Mouse (Mus musculus): ENCODE data around the gene Socs3. TPM values are rescaled to one million over a fixed set of nuclear protein-coding genes. Genes with fewer than 3 reads are reported as not detected.

Gene Socs3
- polyA plus RNA-seq, 1 experiment from 2014 or later, result 171 TPM

- ChIA-PET POLR2A (interaction anchor here (0.6 to 4.9 kb wide), 11 partner anchors 9 to 240 kb away, joined by 3 to 36 read pairs (median 4); partner anchors contain the start of gene Socs3), CTCF (interaction anchor here (0.7 to 5.4 kb wide), 10 partner anchors 9 to 124 kb away, joined by 3 to 30 read pairs (median 4); partner anchors contain the start of gene Socs3)
- H3K27me3 ChIP-seq, result no peaks in the 10 kb centered on the region
- TF ChIP-seq CTCF (IDR thresholded peaks at IDR 0.05), result no peak
- in situ Hi-C loops (cut with MboI; ENCODE audit: low pct_unique_long_range_greater_than_20kb), result no loop called here
- ATAC-seq (no peak), DNase-seq (ENCODE audit: low read depth, low spot score) (no peak)
Observed at GRCm38 (mm10) chr11:117989241-117989640, 19.4 kb upstream of the Socs3 start.

GRCm38 (mm10) chr11:117987968-117988367 lies 18.1 kb upstream of the Socs3 start:
- no peaks in the 10 kb centered on the region for H3K27me3 ChIP-seq
- in situ Hi-C loops (cut with MboI; ENCODE audit: low pct_unique_long_range_greater_than_20kb), result no loop called here
- ChIA-PET CTCF (interaction anchor here (0.6 to 5.4 kb wide), 5 partner anchors 12 to 34 kb away, joined by 3 to 30 read pairs (median 4); partner anchors contain the start of gene Socs3), POLR2A (interaction anchor here (0.8 to 4.9 kb wide), 10 partner anchors 8 to 40 kb away, joined by 3 to 36 read pairs (median 4); partner anchors contain the start of gene Socs3)
- no peak for DNase-seq (ENCODE audit: low read depth, low spot score)
- TF ChIP-seq CTCF (IDR thresholded peaks at IDR 0.05), result no peak
- no peak for ATAC-seq

- ChIA-PET POLR2A (interaction anchor here (0.8 to 4.9 kb wide), 11 partner anchors 9 to 32 kb away, joined by 3 to 36 read pairs (median 5); partner anchors contain the start of gene Socs3), CTCF (interaction anchor here (0.6 to 3.2 kb wide), 4 partner anchors 8 to 35 kb away, joined by 3 to 12 read pairs (median 4); partner anchors contain the start of gene Socs3)
- ATAC-seq (no peak), DNase-seq (ENCODE audit: low read depth, low spot score) (no peak)
- TF ChIP-seq CTCF (IDR thresholded peaks at IDR 0.05), result no peak
- in situ Hi-C loops (cut with MboI; ENCODE audit: low pct_unique_long_range_greater_than_20kb), result no loop called here
- H3K27me3 ChIP-seq, result no peaks in the 10 kb centered on the region
Observed at GRCm38 (mm10) chr11:117987032-117987451, 17.2 kb upstream of the Socs3 start.

GRCm38 (mm10) chr11:117986126-117987031 lies 16.5 kb upstream of the Socs3 start, which contains the start of gene Pgs1:
Gene Pgs1, plus strand, starts transcription at chr11:117986292.
- in situ Hi-C loops (cut with MboI; ENCODE audit: low pct_unique_long_range_greater_than_20kb), result no loop called here
- no peak for TF ChIP-seq CTCF (IDR thresholded peaks at IDR 0.05)
- no peak for DNase-seq (ENCODE audit: low read depth, low spot score)
- POLR2A ChIA-PET, result interaction anchor here (0.9 to 4.9 kb wide), 9 partner anchors 12 to 39 kb away, joined by 3 to 36 read pairs (median 5); partner anchors contain the start of gene Socs3
- CTCF ChIA-PET, result interaction anchor here (1.0 to 3.2 kb wide), 5 partner anchors 9 to 117 kb away, joined by 3 to 12 read pairs (median 6); partner anchors contain the start of gene Socs3
- ATAC-seq, result peak; percentile 10
- H3K27me3 ChIP-seq, result no peaks in the 10 kb centered on the region

- ATAC-seq, result no peak
- POLR2A ChIA-PET, result interaction anchor here (1.4 kb wide), 1 partner anchor 15 kb away, joined by 3 read pairs; no protein-coding TSS in a partner anchor
- no peak for DNase-seq (ENCODE audit: low read depth, low spot score)
- no peaks in the 10 kb centered on the region for H3K27me3 ChIP-seq
- no peak for TF ChIP-seq CTCF (IDR thresholded peaks at IDR 0.05)
- CTCF ChIA-PET, result interaction anchor here (1.0 to 3.2 kb wide), 2 partner anchors 14 to 25 kb away, joined by 3 to 12 read pairs; partner anchors contain the start of gene Socs3
- in situ Hi-C loops (cut with MboI; ENCODE audit: low pct_unique_long_range_greater_than_20kb), result no loop called here
Observed at GRCm38 (mm10) chr11:117983770-117984169, 13.9 kb upstream of the Socs3 start.

- ChIA-PET CTCF (no interaction called here), POLR2A (interaction anchor here (0.5 kb wide), 1 partner anchor 11 kb away, joined by 4 read pairs; no protein-coding TSS in a partner anchor)
- DNase-seq (ENCODE audit: low read depth, low spot score) (no peak), ATAC-seq (no peak)
- TF ChIP-seq CTCF (IDR thresholded peaks at IDR 0.05), result no peak
- in situ Hi-C loops (cut with MboI; ENCODE audit: low pct_unique_long_range_greater_than_20kb), result no loop called here
- no peaks in the 10 kb centered on the region for H3K27me3 ChIP-seq
Observed at GRCm38 (mm10) chr11:117982426-117982825, 12.6 kb upstream of the Socs3 start.

- no peaks in the 10 kb centered on the region for H3K27me3 ChIP-seq
- ATAC-seq (peak; percentile 55), DNase-seq (ENCODE audit: low read depth, low spot score) (peak; percentile 95)
- in situ Hi-C loops (cut with MboI; ENCODE audit: low pct_unique_long_range_greater_than_20kb), result no loop called here
- CTCF ChIA-PET, result interaction anchor here (1.1 to 1.4 kb wide), 6 partner anchors 10 to 259 kb away, joined by 3 read pairs; partner anchors contain the start of gene Socs3
- POLR2A ChIA-PET, result interaction anchor here (0.8 to 2.3 kb wide), 6 partner anchors 9 to 41 kb away, joined by 3 to 10 read pairs (median 3); no protein-coding TSS in a partner anchor
- no peak for TF ChIP-seq CTCF (IDR thresholded peaks at IDR 0.05)
Observed at GRCm38 (mm10) chr11:117979388-117979787, 9.5 kb upstream of the Socs3 start.

- DNase-seq (ENCODE audit: low read depth, low spot score) (no peak), ATAC-seq (no peak)
- H3K27me3 ChIP-seq, result no peaks in the 10 kb centered on the region
- no peak for TF ChIP-seq CTCF (IDR thresholded peaks at IDR 0.05)
- in situ Hi-C loops (cut with MboI; ENCODE audit: low pct_unique_long_range_greater_than_20kb), result no loop called here
- ChIA-PET CTCF (no interaction called here), POLR2A (interaction anchor here (6.2 kb wide), 1 partner anchor 10 kb away, joined by 36 read pairs; the partner anchor contains the start of gene Pgs1)
Observed at GRCm38 (mm10) chr11:117977694-117978360, 8.0 kb upstream of the Socs3 start.

- no peaks in the 10 kb centered on the region for H3K27me3 ChIP-seq
- in situ Hi-C loops (cut with MboI; ENCODE audit: low pct_unique_long_range_greater_than_20kb), result no loop called here
- ChIA-PET CTCF (interaction anchor here (2.8 kb wide), 1 partner anchor 14 kb away, joined by 15 read pairs; no protein-coding TSS in a partner anchor), POLR2A (interaction anchor here (0.5 to 6.2 kb wide), 8 partner anchors 10 to 40 kb away, joined by 3 to 36 read pairs (median 4); partner anchors contain the start of gene Pgs1)
- ATAC-seq (peak; percentile 46), DNase-seq (ENCODE audit: low read depth, low spot score) (no peak)
- no peak for TF ChIP-seq CTCF (IDR thresholded peaks at IDR 0.05)
Observed at GRCm38 (mm10) chr11:117976081-117976582, 6.3 kb upstream of the Socs3 start.

Measured in Patski (cell line).